Mouse (Mus musculus) cerebellum, adult 11-12 months (tissue): Measurements from ENCODE around the gene Kmt5a.
A peak's percentile ranks its signal among the peaks of the same experiment; 100 is the strongest.

Experiments
- DNase-seq: peaks from one replicate; pipeline ENCODE4 v3.0.0; 2022

The Kmt5a gene

DNA sequence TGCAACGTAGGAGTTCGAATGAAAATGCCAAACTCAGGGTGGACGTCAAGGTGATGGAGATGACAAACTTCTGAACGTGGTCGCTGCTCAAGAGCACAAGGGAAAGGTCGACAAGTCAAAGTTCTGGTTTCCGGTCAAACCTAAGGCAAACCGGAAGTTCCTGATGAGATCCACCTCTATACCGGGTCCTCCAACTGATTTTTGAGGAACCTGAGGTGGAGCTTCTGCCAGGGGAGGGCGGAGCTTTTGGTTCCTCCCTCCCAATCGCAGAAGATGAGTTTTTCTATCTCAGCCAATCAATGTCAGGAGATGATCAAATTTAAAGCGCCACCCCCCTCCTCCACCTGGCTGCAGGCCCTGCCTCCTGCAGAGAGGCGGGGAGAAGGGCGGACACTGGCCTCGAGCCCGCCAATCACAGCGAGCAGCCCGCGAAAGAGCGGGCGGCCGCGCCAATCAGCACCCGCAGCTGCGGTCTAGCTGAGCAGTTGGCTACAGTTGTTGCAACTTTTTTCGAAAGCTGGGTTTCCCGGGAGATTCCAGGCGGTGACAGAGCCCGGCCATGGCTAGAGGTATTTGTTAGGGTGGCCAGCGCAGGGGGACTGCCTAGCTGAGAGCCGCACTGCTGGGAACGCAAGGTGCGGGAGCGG, at the start of gene Kmt5a:
Gene Kmt5a, plus strand, starts transcription at position 484 of the 647 bp plus-strand sequence.
- DNase-seq, result peak; percentile 97

DNA sequence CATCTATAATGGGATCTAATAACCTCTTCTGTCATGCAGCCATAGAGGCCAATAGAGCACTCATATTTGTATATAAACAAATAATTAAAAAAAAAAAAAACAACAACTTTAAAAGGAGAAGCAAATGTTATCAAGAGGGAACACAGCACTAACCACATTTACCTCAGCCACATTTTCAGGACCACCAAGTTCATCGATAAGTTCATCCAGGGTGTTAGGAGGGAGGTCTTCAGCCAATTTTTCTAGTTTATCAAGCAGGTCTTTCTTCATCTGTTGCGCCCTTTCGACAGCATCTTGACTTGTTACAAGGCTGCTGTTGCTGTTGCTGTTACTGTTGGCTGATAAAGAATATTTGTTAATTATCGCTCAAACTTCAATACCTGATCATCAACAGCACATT, 47.3 kb upstream of the Kmt5a start:
- DNase-seq, result no peak

DNA sequence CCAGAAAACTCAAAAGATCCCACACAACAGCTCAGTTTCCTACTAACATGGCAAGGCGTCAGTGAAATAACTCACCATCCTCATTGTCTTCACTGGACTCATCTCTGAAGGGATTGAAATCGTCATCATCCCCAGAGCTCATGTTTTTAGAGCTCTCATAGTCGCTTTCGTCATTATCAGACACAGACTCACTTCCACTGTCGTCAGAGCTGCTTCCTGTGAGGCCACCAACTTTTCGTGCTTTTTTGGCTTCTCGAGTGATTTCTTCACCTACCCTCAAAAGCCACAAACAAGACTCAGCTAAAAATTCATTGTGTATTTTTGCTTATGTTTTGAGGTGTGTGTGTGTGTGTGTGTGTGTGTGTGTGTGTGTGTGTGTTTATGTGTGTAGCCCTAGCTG, 46.0 kb upstream of the Kmt5a start:
- no peak for DNase-seq

DNA sequence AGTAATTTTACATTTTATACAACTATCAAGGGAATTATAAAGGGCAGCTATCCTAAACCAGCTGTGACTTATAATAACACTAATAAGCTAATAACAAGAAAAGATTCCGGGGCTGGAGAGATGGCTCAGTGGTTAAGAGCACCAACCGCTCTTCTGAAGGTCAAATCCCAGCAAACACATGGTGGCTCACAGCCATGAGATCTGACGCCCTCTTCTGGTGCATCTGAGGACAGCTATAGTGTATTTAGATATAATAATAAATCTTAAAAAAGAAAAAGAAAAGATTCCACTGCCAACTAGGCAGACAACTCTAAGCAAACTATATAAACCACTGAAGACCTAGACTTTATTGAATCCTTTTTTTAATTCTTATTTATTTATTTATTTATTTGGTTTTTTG, 28.9 kb upstream of the Kmt5a start:
- DNase-seq, result no peak

DNA sequence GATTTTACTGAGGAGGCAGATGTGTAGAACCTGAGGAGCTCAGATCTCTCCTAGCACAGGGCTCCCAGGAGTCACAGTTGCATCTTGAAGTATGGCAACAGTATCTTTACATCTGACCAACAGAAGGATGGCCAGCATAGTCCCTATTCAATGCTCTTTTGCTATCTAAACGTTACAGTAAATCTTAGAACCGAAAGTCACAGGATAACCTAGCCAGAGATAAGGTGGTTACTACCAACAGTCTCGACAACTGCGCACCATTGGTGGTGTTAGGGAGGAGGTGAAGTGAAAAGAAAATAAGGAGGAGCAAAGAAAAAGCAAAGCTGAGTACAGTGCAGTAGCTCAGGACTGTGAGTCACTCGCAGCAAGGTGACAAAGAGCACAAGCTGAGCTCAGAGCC, 27.6 kb upstream of the Kmt5a start:
- no peak for DNase-seq

DNA sequence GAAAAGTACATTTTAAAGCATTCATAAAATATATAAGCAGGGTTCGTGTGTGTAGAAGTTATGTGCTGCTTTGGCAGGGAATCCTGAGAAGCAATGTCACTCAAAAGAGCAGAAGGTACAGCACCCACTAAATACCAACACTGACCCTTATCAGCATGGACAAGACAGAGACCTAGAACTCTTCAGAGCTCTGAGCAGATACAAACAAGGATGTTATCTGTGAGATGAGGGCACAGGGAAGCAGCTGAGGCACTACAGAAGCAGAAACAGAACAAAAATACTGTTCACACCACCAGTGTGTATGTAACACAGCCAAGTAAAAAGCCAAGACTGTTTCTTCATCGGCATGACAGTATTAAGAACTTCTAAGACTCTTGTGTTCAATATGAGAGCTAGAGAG, 20.8 kb upstream of the Kmt5a start:
- no peak for DNase-seq

DNA sequence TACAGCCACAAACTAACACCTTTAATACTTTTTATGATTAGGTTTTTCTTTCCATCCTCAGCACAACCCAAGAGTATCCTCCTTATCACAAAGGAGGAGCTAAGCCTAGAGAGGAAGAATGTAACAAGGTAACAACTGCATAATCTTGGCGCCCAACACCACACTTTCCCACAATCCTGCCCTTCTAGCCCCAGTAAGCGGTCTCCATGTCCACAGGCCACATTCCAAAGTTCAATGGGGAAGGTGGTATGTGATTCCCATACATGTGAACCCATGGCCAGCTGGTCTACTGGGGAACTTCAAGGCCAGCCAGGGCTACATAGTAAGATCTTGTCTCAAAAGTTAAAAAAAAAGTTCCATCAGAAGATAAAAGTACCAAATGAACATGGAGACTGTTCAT, 17.9 kb upstream of the Kmt5a start:
- DNase-seq, result no peak

DNA sequence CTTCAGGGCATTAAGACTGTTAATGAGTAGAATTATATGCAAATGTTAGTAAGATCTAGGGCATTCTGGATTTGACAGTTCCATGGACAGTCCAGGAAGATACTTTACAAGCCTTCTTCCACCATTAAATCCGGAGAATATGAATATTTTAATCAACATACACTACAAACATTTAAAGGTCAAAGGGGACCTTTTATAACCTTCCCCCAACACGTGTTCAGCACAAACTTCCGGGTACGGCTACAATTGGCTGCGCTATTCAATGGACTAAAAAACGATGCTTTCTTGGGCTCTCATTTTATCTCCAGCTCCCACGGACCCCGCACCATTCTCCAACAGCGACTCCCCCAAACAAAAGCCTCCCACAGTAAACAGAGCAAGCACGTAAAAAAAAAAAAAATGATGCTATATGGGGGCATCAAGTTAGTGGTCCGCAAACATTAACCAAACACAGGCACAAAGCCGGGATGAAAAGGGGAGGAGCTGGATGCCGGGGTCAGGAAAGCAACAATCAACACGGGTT, 15.5 kb upstream of the Kmt5a start:
- DNase-seq, result no peak

DNA sequence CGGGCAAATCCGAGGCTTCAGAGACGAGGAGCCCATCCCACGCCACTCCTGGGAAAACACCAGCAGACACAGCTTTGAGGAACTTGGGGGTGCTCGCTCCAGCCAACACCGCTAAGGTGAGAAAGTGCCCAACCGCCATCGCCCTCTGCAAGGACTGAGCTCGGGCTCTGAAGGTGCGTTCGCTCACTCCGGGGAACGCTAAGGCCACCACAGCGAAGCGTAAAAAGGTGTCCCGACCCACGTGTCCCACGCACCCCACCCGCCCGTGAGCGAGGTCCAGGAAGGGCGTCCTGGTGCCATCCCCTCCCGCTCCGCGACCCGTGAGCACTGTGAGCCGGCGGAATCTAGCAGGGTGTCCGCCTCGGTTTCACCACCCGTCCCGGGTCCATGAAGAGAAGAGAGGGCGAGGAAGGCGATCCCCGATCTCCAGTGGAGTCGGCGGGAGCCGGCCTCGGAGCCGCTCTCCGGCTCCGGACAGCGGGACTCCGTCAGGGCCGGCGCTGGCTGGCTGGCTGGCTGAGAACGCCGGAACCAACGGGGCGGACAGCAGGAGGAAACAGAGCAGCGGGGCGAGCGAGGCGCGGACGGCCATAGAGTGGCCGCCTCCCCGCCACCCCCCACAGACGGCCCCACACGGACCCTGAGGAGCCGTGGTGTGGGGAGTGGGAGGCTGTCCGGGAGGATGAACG, 14.9 kb upstream of the Kmt5a start:
- DNase-seq, result peak; percentile 65

DNA sequence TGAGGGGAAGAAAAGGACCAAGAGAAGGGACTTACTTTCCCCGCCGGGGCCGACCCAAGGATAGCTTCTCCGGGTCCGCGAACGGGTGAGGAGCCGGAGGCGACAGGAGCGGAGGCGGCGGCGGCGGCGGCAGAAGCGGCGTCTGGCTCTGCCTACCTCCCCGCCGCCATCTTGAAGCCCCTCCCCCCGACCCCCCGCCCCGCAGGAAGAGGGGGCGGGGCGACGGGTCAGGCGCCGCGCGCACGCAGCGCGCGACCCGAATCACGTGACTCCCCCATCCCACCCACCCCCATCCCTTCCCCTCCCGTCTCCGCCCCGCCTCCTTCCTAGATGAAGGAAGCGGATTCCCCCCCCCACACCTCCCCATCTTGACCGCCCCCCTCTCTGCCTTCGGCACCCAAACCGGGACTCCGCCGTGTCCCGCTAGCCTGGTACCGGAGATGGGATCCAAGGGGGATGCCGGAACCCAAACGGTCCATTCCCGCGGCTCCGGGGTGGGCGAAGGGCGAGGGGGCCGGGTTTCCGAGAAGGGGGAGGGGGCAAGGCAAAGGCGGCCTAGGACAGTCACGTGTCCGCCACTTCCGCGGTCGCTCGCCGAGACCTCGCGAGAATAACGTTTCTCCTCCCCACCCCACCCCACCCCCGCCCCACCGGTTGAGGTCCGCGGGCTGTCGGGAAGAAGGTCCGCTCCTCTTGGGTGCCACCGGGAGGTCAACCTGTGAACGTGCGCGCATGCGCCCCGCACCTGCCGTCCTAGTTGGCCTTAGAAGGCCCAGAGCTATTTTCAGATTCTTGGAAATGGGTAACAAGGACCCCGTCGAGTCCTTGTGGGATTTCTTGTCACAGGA, 14.1 kb upstream of the Kmt5a start, which contains the start of gene Sbno1:
Gene Sbno1, minus strand, starts transcription at position 590 of the 848 bp plus-strand sequence.
- DNase-seq, result peak; percentile 97

DNA sequence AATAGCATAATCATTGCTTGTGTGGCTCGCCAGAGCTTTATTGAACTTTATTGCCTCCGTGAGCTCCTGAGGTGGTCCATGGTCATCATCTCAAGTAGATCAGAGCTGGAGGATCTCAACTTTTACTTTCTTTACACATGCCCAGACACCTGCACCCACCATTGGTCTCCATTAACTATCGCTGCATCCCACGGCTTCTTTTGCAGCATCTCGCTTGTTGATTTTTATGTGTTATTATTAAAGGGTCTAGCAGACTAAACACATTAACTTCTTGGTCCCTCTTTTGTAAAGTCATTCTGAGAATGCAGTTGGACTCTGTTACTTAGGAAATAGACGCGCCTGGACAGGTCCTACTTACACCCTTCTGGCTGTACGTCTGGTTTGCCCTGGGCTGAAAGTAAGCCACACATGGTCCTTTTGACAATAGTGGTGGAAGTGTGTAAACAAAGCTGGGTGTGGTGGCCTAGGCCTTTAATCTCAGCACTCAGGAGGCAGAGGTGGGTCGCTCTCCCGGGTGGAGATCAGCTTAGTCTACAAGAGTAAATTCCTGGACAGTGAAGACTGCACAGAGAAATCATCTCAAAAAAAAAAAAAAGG, 13.2 kb upstream of the Kmt5a start:
- DNase-seq, result peak; percentile 48

DNA sequence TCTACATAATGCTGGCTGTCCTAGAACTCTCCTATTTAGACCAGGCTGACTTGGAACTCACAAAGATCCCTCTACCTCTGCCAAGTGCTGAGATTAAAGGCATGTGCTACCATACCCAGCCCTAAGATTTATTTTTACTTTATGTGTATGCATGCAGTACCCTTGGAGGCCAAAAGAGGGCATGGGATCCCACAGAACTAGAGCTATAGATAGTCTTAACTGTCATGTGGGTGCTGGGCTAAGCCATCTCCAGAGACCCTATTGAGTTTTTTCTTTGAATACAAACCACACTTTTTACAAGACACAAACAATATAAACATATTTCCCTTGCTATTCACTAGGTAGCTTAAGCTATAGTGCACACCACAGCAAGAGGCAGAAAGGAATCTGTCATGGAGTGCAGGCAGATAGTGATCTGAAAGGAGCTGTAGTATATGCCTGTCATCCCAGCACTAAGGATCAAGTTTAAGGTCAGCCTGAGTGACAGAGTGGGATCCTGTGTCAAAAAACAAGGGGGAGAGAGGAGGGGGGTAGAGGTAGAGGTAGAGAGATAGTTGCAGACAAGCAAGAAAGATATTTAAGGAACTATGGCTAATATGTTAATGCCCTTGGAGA, 7.2 kb upstream of the Kmt5a start:
- peak; percentile 56 for DNase-seq

DNA sequence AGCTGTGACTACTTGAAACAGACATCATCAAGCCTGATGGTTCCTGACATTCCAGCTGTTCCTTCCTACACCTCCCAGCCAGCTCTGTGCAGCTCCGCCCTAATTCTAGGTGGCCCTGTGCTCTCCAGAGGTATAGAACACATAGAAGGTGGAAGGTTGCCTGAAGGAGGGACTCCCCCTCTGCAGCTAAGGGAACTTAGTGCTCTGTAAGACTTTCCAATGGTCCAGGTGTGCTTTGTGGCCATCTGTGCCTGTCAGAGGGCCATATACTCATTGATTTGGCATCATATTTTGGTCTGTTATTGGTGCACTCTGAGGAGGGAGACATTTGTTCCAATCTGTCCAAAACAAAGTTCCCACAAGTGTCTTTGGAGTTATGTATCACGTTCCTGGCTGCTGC, 6.7 kb upstream of the Kmt5a start:
- peak; percentile 20 for DNase-seq

DNA sequence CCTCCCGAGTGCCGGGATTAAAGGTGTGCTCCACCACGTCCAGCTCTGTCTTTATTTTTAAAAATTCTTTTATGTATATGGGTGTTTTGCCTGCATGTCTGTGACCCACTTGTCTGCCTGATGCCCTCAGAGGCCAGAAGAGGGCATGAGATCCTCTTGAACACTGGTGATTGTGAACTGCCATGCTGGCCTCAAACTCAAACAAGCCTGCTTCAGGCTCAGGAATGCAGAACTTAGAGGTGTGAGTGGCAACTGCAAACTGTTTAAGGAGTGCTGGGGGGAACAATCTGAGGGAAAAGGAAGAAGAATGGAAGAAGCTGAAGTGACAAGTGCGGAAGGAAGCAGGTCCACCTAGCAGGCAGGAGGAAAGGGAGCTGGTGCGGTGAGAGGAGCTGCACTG, 1.5 kb upstream of the Kmt5a start:
- DNase-seq, result no peak

DNA sequence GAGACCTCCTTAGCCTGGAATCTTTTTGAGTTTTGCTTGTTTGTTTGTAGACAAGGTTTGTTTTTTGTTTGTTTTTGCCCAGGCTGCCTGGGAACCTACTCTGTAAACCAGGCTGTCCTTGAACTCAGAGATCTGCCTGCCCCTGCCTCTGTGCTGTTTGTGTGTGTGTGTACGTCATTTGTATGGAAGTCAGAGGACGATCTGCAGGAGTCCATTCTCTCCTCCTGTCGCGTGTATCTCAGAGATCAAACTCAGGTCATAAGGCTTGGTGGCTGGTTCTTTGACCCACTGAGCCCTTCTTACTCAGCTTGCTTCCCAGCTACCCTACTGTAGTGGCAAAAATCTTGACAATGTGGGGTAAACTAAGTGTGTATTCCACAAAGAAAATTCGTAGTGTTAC, 984 bp upstream of the Kmt5a start:
- no peak for DNase-seq

DNA sequence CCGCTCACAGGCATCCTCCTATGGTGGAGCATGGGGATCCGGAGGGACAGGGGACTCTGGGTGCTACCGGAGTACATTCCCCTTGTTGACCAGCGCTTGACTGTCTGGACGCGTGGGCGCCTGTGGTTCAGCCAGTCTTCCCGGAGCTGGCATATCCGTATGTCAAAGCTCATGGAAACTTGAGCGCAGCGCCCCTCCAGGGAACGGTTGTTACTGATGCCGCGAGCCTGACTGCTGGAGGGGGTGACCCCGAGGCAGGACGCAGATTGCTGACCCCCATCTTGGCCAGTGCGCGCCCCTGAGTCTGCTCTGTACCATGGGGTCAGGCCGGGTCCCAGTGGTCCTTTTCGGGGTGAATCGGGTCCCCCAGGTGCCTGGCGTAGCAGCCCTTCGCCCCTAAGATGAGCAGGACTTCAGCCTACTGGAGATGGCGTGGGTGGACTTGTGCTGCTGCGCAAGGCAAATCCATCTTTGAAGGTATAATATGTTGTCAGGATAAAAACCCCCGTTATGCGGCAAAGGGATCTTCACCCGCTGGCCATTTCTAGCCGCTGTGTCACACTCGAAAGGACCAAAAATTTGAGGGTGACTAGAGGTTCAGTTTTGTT, 468 bp downstream of the Kmt5a start:
- no peak for DNase-seq

DNA sequence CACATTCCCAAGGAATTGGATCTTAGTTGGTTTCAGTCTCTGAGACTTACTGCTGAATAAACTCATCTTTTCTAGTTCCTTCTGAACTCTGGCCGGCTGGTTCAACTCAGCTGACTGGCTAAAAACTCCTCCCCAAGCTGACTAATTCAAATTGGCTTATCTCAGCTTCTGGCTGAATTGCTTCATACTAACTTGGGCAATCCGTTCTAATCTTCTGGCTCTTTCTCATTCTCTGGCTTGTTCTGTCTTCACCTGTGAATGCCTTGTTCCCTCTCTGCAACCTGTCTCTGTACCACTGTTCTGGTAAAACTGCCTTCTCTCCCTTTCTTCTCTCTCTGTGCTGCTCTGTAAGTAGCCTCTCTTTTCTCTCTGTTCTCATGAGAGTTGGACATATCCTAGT, 2.9 kb downstream of the Kmt5a start:
- no peak for DNase-seq

DNA sequence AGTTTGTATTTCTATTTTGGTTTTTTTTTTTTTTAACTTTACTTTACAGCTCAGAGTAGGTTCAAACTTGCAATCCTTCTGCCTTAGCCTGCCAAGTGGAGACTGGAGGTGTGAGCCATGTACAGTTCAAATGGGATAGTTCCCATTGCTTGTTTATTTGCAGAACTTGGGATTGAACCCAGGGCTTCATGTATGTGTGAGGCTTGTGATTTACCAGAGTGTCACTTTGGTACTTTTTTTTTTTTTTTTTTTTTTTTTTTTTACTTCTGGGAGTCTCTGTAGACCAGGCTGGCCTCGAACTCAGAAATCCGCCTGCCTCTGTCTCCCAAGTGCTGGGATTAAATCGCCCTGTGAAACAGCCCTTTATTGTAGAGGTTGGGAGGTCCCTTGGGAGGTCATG, 4.5 kb downstream of the Kmt5a start:
- no peak for DNase-seq

DNA sequence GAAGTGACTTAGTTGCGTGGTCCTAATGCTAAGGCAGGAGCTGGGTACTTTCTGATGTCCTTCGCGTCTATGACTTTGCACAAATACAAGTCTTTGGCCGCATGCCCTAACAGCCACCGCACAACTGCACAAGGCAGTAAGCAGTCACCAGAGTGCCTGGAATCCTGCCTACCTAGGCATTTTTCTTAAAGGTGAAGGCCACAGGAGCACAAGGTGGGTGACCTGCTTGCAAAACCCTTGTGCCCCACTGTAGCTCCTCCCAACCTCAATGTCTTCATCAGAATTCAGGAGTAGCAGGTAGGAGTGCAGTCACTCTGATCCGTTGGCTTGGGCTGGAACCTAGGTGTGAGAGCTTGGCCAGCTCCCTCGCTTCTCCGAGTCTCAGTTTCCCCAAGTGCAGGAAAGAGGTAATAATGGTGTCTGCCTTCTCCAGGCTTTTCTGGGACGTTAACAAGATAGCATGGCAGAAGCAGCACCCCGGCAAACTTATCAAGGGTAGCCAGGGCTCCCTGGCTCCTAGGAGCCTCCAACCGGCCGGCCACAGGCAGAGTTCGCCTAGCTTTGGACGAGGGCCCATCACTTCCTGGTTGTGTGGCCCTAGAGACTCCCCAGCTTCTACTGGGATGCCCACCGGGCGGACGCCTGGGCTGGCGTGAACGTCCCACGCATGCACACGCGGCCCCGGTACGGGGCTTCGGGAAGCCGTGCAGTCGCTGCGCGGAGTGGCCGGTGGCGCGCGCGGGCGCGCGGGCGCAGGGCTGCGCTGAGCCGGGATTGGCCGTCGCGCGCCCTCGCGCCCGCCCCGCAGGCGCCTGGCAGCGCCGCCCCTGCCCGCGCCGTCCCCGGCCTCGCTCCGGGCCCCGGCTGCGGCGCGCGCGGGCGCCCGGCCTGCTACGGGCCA, 5.2 kb downstream of the Kmt5a start:
- peak; percentile 76 for DNase-seq

DNA sequence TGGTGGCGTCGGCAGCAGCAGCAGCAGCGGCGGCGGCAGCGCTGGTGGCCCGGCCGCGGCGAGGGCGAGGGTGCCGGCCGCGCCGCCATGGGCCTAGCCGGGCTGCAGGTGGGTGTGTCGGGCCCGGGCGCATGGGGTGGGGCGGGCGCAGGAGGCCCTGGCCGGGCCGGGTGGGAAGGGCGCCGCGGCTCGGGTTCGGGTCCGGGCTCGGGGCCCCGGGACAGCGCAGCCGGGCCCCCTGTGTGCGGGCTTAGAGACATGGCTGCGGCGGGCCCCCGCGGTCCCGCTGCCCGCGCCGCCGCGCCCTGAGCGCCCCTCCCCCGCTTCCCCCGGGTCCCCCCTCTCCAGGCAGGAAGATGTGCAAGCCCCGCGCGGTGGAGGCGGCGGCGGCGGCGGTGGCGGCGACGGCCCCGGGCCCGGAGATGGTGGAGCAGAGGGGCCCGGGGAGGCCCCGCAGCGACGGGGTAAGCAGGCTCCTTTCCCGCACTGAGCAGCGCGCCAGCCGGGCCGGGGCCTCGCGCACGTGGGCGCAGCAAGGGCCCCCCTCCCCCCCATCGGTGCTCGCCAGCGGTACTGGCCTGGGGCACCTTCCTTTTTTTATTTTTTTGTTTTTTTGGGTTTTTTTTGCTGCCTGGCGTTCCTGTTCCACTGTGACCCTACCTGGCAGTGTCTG, 6.0 kb downstream of the Kmt5a start:
- DNase-seq, result peak; percentile 44
